Mouse (Mus musculus) hindbrain, embryonic 16.5 days (tissue): ENCODE measurements around the gene Mpl. TPM values are rescaled to one million over a fixed set of nuclear protein-coding genes. Genes with fewer than 3 reads are reported as not detected.

Experiments used
- ATAC-seq: fragments of 200-750 bp; cut with Nextera tagmentation; 2 replicates; pipeline ENCODE4 v1.8.0; 2017; ENCODE audit warnings: moderate TSS enrichment, moderate library complexity
- H3K27ac ChIP-seq: fragments of 300-500 bp; sonication (generic); 2 replicates; pipeline ENCODE4 v1.5.1; 2014; ENCODE audit warnings: low read depth, mild to moderate bottlenecking, control low read depth, low read length, moderate library complexity
- H3K27me3 ChIP-seq: fragments of 300-500 bp; sonication (generic); replicated peaks from 2 replicates; pipeline ENCODE4 v1.6.1; 2014; ENCODE audit warnings: low read length; ENCODE audit not compliant: control insufficient read depth, insufficient read depth
- H3K36me3 ChIP-seq: fragments of 300-500 bp; sonication (generic); 2 replicates; pipeline ENCODE4 v1.6.1; 2014; ENCODE audit warnings: mild to moderate bottlenecking, low read length, moderate library complexity, mixed read lengths; ENCODE audit not compliant: control insufficient read depth, insufficient read depth
- H3K4me1 ChIP-seq: fragments of 300-500 bp; sonication (generic); 2 replicates; pipeline ENCODE4 v1.6.1; 2014; ENCODE audit warnings: low read depth, low read length; ENCODE audit not compliant: control insufficient read depth, insufficient read depth
- H3K4me2 ChIP-seq: fragments of 300-500 bp; sonication (generic); 2 replicates; pipeline ENCODE4 v1.6.1; 2014; ENCODE audit warnings: mild to moderate bottlenecking, low read length, control low read depth, moderate library complexity
- H3K4me3 ChIP-seq: fragments of 300-500 bp; sonication (generic); 2 replicates; pipeline ENCODE4 v1.5.1; 2014; ENCODE audit warnings: mild to moderate bottlenecking, low read length, control low read depth, moderate library complexity
- H3K9ac ChIP-seq: fragments of 300-500 bp; sonication (generic); 2 replicates; pipeline ENCODE4 v1.6.1; 2014; ENCODE audit warnings: low read depth, mild to moderate bottlenecking, control low read depth, low read length, moderate library complexity
- H3K9me3 ChIP-seq: fragments of 300-500 bp; sonication (generic); 2 replicates; pipeline ENCODE4 v1.6.1; 2014; ENCODE audit warnings: mild to moderate bottlenecking, low read length, moderate library complexity; ENCODE audit not compliant: control insufficient read depth
- WGBS: fragments of 180-500 bp; shearing (Covaris S2); extraction: QIAGEN DNeasy Blood & Tissue Kit; methylation state at CpG from one replicate; pipeline ENCODE4 v1.1.7; 2014; 5-methylcytosine and 5-hydroxymethylcytosine counted together
- polyA plus RNA-seq: library from polyadenylated mRNA; unstranded; fragments of >200 nt; fragmentation: Nextera tagmentation; extraction: Ambion mirVana; gene quantifications from 2 replicates; pipeline ENCODE4 v1.2.1, GENCODE M21; 2015

Gene Mpl
- polyA plus RNA-seq, 1 experiment from 2014 or later, result 0.31 TPM

DNA sequence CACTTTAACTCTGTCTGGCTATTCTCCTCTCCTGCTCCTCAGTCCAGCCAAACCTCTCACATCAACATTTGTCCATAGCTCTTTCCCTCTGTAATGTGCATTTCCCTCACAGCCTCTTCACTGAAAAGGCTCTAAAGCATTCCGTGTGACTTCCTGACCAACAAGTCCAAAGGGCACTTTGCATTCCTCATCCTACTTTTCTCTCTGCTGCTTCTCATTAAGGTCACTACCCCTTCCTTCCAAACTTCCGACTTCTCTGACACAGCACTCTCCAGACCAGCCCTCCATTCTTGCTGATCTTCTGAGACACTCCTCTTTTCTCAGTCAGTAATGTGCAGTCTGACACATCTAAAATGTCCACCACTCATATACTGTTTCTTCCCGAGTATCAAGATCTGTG is 60.9 kb downstream of the Mpl start:
- H3K9me3 ChIP-seq, result no peaks in the 10 kb centered on the region
- no peak overlapping the region for H3K4me2 ChIP-seq
- no peak overlapping the region for H3K4me3 ChIP-seq
- H3K9ac ChIP-seq, result no peak overlapping the region
- H3K27ac ChIP-seq, result no peak overlapping the region
- no peaks in the 10 kb centered on the region for H3K4me1 ChIP-seq
- H3K36me3 ChIP-seq, result peaks cover 41% of the 10 kb centered on the region
- H3K27me3 ChIP-seq, result no peaks in the 10 kb centered on the region
- ATAC-seq, result no peak
- WGBS, result 83% methylated on average over 3 of the region's 3 CpGs

DNA sequence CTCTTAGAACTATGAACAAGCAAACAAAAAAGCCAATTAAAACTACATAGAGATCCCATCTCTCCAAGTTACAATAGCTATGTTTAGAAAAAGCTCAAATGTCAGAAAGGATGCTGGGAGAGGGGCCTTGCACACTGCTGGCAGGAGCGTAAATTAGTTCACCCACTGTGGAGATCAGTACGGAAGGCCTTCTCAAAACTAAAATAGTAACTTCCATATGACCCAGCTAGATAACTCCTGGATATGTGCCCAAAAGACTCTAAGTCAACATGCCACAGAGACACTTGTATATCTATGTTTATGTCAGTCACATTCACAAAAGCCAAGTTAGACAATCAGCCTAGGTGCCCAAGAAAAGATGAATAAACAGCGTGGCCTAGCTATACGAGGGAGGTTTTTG is 62.0 kb downstream of the Mpl start:
- H3K27ac ChIP-seq, result no peak overlapping the region
- no peak overlapping the region for H3K4me2 ChIP-seq
- H3K9me3 ChIP-seq, result no peaks in the 10 kb centered on the region
- WGBS, result 86% methylated on average over 4 of the region's 4 CpGs
- no peak overlapping the region for H3K4me3 ChIP-seq
- peaks cover 47% of the 10 kb centered on the region for H3K36me3 ChIP-seq
- H3K4me1 ChIP-seq, result no peaks in the 10 kb centered on the region
- H3K27me3 ChIP-seq, result no peaks in the 10 kb centered on the region
- no peak for ATAC-seq
- no peak overlapping the region for H3K9ac ChIP-seq

DNA sequence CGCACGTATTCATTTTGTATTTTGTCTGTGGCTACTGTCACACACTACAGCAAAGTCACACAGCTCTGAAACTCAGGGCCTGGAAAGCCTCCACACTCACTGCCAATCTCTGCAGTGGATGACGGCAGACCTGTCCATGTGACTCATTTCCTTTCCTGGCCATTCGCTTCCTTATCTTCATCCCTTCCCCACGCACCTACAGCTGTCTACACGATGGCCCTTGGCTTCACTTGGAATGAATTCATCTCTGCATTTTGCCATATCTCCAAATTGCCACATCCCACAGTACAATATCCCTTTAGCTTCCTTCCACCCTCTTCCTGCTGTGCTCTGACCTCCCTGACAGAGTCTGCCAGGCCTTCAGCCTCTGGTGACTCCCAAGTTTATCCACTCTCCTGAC is 62.8 kb downstream of the Mpl start:
- no peak overlapping the region for H3K9ac ChIP-seq
- no peaks in the 10 kb centered on the region for H3K9me3 ChIP-seq
- 90% methylated on average over 6 of the region's 6 CpGs for WGBS
- no peaks in the 10 kb centered on the region for H3K27me3 ChIP-seq
- no peak overlapping the region for H3K4me3 ChIP-seq
- no peak overlapping the region for H3K4me2 ChIP-seq
- ATAC-seq, result no peak
- H3K4me1 ChIP-seq, result no peaks in the 10 kb centered on the region
- peaks cover 52% of the 10 kb centered on the region for H3K36me3 ChIP-seq
- no peak overlapping the region for H3K27ac ChIP-seq

Other genes starting within 250 kb of the Mpl start
- gene Ptprf, start 166.1 kb downstream of the Mpl start, polyA plus RNA-seq, result 71.7 and 88.1 TPM in 2 replicates
- 8.0 and 8.7 TPM in 2 replicates for gene Szt2, start 48.2 kb downstream of the Mpl start, polyA plus RNA-seq
- gene Med8, start 48.2 kb downstream of the Mpl start, polyA plus RNA-seq, result 94.7 and 99.3 TPM in 2 replicates
- 36.5 and 36.6 TPM in 2 replicates for gene Elovl1, start 29.4 kb downstream of the Mpl start, polyA plus RNA-seq
- 39.6 and 53.7 TPM in 2 replicates for gene Cdc20, start 20.2 kb downstream of the Mpl start, polyA plus RNA-seq
- 13.5 and 16.6 TPM in 2 replicates for gene Tie1, start 32.5 kb upstream of the Mpl start, polyA plus RNA-seq
- gene 2610528J11Rik, start 69.5 kb upstream of the Mpl start, polyA plus RNA-seq, result not detected in 2 replicates
- gene Tmem125, start 86.5 kb upstream of the Mpl start, polyA plus RNA-seq, result 0.16 and 0.30 TPM in 2 replicates
- gene Cfap57, start 163.3 kb upstream of the Mpl start, polyA plus RNA-seq, result 2.1 and 2.5 TPM in 2 replicates
- gene Ebna1bp2, start 163.3 kb upstream of the Mpl start, polyA plus RNA-seq, result 83.0 and 91.8 TPM in 2 replicates
- not detected in 2 replicates for gene Olfr62, start 201.4 kb upstream of the Mpl start, polyA plus RNA-seq
- not detected in 2 replicates for gene Olfr1342, start 235.2 kb upstream of the Mpl start, polyA plus RNA-seq
- gene Olfr1341, start 246.0 kb upstream of the Mpl start, polyA plus RNA-seq, result not detected in 2 replicates